Mouse (Mus musculus): ENCODE measurements around the gene Zfp14. TPM values are rescaled to one million over a fixed set of nuclear protein-coding genes. Genes with fewer than 3 reads are reported as not detected.

The Zfp14 gene
- 10 to 100 TPM; 10.9 to 11.5 TPM for total RNA-seq (2021)

GRCm38 (mm10) chr7:30050882-30051548 lies at the start of gene Zfp14:
Zfp14 (minus strand) TSS chr7:30051380.
- DNase-seq, result peak; percentile 92
- intact Hi-C loops (cut with DNase I), result no loop called here

GRCm38 (mm10) chr7:30099297-30099696 lies 48.1 kb upstream of the Zfp14 start:
- intact Hi-C loops (cut with DNase I), result no loop called here

GRCm38 (mm10) chr7:30095551-30096125 lies 44.5 kb upstream of the Zfp14 start:
- intact Hi-C loops (cut with DNase I), result no loop called here
- DNase-seq, result no peak

More at GRCm38 (mm10) chr7:30099297-30099696, 48.1 kb upstream of the Zfp14 start:
- no peak for DNase-seq

GRCm38 (mm10) chr7:30094646-30095429 lies 43.7 kb upstream of the Zfp14 start, which contains the start of gene Zfp260:
Zfp260 (plus strand) TSS chr7:30094777.
- intact Hi-C loops (cut with DNase I), result no loop called here
- peak; percentile 95 for DNase-seq

GRCm38 (mm10) chr7:30093918-30094415 lies 42.8 kb upstream of the Zfp14 start:
- intact Hi-C loops (cut with DNase I), result no loop called here
- no peak for DNase-seq

- intact Hi-C loops (cut with DNase I), result no loop called here
- DNase-seq, result no peak
Observed at GRCm38 (mm10) chr7:30092666-30093065, 41.5 kb upstream of the Zfp14 start.

GRCm38 (mm10) chr7:30090970-30091585 lies 39.9 kb upstream of the Zfp14 start:
- intact Hi-C loops (cut with DNase I), result no loop called here
- DNase-seq, result no peak

GRCm38 (mm10) chr7:30090092-30090969 lies 39.2 kb upstream of the Zfp14 start, which contains the start of the genes Gm26920 and Zfp566:
Gm26920 (minus strand) TSS chr7:30090410.
Zfp566 (minus strand) TSS chr7:30090527.
- intact Hi-C loops (cut with DNase I), result no loop called here
- peak; percentile 97 for DNase-seq

GRCm38 (mm10) chr7:30089405-30089804 lies 38.2 kb upstream of the Zfp14 start:
- DNase-seq, result no peak
- intact Hi-C loops (cut with DNase I), result no loop called here

GRCm38 (mm10) chr7:30086524-30086923 lies 35.3 kb upstream of the Zfp14 start:
- intact Hi-C loops (cut with DNase I), result no loop called here
- DNase-seq, result no peak

- intact Hi-C loops (cut with DNase I), result no loop called here
- peak; percentile 89 for DNase-seq
Observed at GRCm38 (mm10) chr7:30072146-30073028, 21.2 kb upstream of the Zfp14 start, which contains the start of gene Zfp82. Zfp82 (minus strand) TSS chr7:30072900.

- no peak for DNase-seq
- intact Hi-C loops (cut with DNase I), result loop anchor here (10.0 kb wide), 1 partner anchor 50 kb away; no protein-coding TSS in a partner anchor
Observed at GRCm38 (mm10) chr7:30064622-30065021, 13.4 kb upstream of the Zfp14 start.

GRCm38 (mm10) chr7:30062478-30062877 lies 11.3 kb upstream of the Zfp14 start:
- DNase-seq, result peak; percentile 21

GRCm38 (mm10) chr7:30060341-30060740 lies 9.2 kb upstream of the Zfp14 start:
- intact Hi-C loops (cut with DNase I), result loop anchor here (10.0 kb wide), 1 partner anchor 46 kb away; no protein-coding TSS in a partner anchor
- no peak for DNase-seq

More at GRCm38 (mm10) chr7:30062478-30062877, 11.3 kb upstream of the Zfp14 start:
- intact Hi-C loops (cut with DNase I), result loop anchor here (10.0 kb wide), 1 partner anchor 48 kb away; no protein-coding TSS in a partner anchor

GRCm38 (mm10) chr7:30053591-30053990 lies 2.4 kb upstream of the Zfp14 start:
- intact Hi-C loops (cut with DNase I), result no loop called here
- no peak for DNase-seq

GRCm38 (mm10) chr7:30048126-30048525 lies 3.1 kb downstream of the Zfp14 start:
- intact Hi-C loops (cut with DNase I), result no loop called here

GRCm38 (mm10) chr7:30044354-30044753 lies 6.8 kb downstream of the Zfp14 start:
- DNase-seq, result no peak
- intact Hi-C loops (cut with DNase I), result no loop called here

More at GRCm38 (mm10) chr7:30048126-30048525, 3.1 kb downstream of the Zfp14 start:
- DNase-seq, result no peak

- DNase-seq, result no peak
- intact Hi-C loops (cut with DNase I), result no loop called here
Observed at GRCm38 (mm10) chr7:30034331-30034730, 16.8 kb downstream of the Zfp14 start.
